Mouse (Mus musculus) cerebellum, postnatal 10 days (tissue): ENCODE measurements at regions not wholly inside any gene's neighbourhood (a gene's known extent, or its start where the extent isn't known, plus 50 kb on each side); places are given as distances from the start of the nearest gene placed in this dataset.
A peak's percentile ranks its signal among the peaks of the same experiment; 100 is the strongest.

Experiments
- DNase-seq, 2 experiments: peaks; one replicate each; pipeline ENCODE4 v3.0.0; 2021; ENCODE audit warnings: mixed read lengths in 2 of 2

DNA sequence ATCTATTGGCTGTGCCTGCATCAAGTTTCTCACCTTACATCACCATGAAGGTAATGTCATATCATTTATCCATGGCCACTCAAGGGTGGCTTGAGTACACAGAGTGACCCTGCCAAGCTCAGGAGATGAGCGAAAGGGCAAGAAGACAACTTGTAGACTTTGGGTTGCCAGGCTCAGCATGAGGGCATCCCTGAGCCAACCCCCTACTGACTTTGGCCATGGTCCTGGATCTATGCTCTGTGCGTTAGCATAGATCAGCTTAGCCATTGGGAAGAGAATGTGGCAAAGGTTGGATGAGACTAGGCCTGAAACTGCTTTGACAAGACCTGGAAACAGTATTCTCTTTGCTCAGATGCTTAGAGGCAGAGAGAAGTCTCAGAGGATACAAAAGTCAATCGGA lies 54.3 kb upstream of the Bcl6 start:
- DNase-seq, result peak; percentile 63 to 83

- no peak for DNase-seq
These were observed 53.6 kb upstream of the Bcl6 start for GRCm38 (mm10) chr16:24042216-24042615.

DNA sequence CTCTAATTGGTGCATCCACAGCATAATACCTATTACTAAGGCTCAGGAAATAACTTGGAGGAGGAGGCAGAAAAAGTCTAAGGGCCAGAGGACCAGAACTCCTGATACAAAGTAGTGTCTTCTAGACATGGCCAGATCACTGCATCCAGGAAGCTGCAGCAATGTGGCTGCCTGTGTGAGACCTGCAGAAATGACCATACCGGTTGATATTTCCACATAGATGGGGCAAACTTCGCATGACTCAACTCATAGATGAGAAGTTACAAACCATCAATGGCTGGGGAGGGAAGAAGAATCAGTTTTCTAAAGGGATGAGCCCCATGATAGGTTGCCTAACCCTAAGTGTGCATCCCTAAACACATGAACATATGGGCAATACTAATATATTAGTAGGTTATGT lies 52.8 kb upstream of the Bcl6 start:
- DNase-seq, result no peak

GRCm38 (mm10) chr16:24039765-24040164 lies 51.1 kb upstream of the Bcl6 start:
- DNase-seq, result no peak
